Mouse (Mus musculus) neural tube, embryonic 11.5 days (tissue): ENCODE results near the gene Cers6. TPM values are rescaled to one million over a fixed set of nuclear protein-coding genes. Genes with fewer than 3 reads are reported as not detected.

Experiments used
- ATAC-seq: fragments of 200-750 bp; cut with Nextera tagmentation; 2 replicates; pipeline ENCODE4 v1.8.0; 2017; ENCODE audit warnings: moderate number of reproducible peaks, mild to moderate bottlenecking, moderate TSS enrichment, moderate library complexity; ENCODE audit not compliant: insufficient read depth, low FRiP score, low TSS enrichment
- DNase-seq: peaks from one replicate; pipeline ENCODE4 v3.0.0-alpha.2; 2015; ENCODE audit warnings: low spot score
- H3K27ac ChIP-seq: fragments of 300-500 bp; sonication (generic); 2 replicates; pipeline ENCODE4 v1.5.1; 2014; ENCODE audit warnings: low read depth, mild to moderate bottlenecking, low read length
- H3K27me3 ChIP-seq: fragments of 300-500 bp; sonication (generic); 2 replicates; pipeline ENCODE4 v1.6.1; 2014; ENCODE audit warnings: mild to moderate bottlenecking, low read length, mixed read lengths; ENCODE audit not compliant: control insufficient read depth, insufficient read depth
- H3K36me3 ChIP-seq: fragments of 300-500 bp; sonication (generic); 2 replicates; pipeline ENCODE4 v1.6.1; 2014; ENCODE audit warnings: mild to moderate bottlenecking, low read length, moderate library complexity, mixed read lengths; ENCODE audit not compliant: control insufficient read depth, insufficient read depth
- H3K4me1 ChIP-seq: fragments of 300-500 bp; sonication (generic); 2 replicates; pipeline ENCODE4 v1.6.1; 2014; ENCODE audit warnings: low read length, mixed read lengths; ENCODE audit not compliant: control insufficient read depth, insufficient read depth
- H3K4me2 ChIP-seq: fragments of 300-500 bp; sonication (generic); 2 replicates; pipeline ENCODE4 v1.6.1; 2014; ENCODE audit warnings: low read depth, mild to moderate bottlenecking, moderate library complexity
- H3K4me3 ChIP-seq: fragments of 300-500 bp; sonication (generic); 2 replicates; pipeline ENCODE4 v1.5.1; 2014; ENCODE audit warnings: low read depth, low read length
- H3K9ac ChIP-seq: fragments of 300-500 bp; sonication (generic); 2 replicates; pipeline ENCODE4 v1.6.1; 2014; ENCODE audit warnings: mild to moderate bottlenecking, low read length
- H3K9me3 ChIP-seq: fragments of 300-500 bp; sonication (generic); 2 replicates; pipeline ENCODE4 v1.6.1; 2016; ENCODE audit warnings: low read length; ENCODE audit not compliant: control insufficient read depth
- WGBS: fragments of 180-500 bp; shearing (Covaris S2); extraction: QIAGEN DNeasy Blood & Tissue Kit; methylation state at CpG from one replicate; pipeline ENCODE4 v1.1.7; 2014; 5-methylcytosine and 5-hydroxymethylcytosine counted together
- polyA plus RNA-seq: library from polyadenylated mRNA; unstranded; fragments of >200 nt; fragmentation: Nextera tagmentation; extraction: Ambion mirVana; gene quantifications from 2 replicates; pipeline ENCODE4 v1.2.1, GENCODE M21; 2014

The Cers6 gene
- polyA plus RNA-seq = 59.5 and 64.9 TPM in 2 replicates

- WGBS = under 1% methylated on average over 49 of the region's 53 CpGs
- peak; percentile 98 for ATAC-seq
- no peaks in the 10 kb centered on the region for H3K36me3 ChIP-seq
These were observed at the start of gene Cers6 for GRCm38 (mm10) chr2:68860904-68861685. Gene Cers6, plus strand, starts transcription at chr2:68861441.

GRCm38 (mm10) chr2:68814409-68814808 lies 46.8 kb upstream of the Cers6 start:
- no peak overlapping the region for H3K27ac ChIP-seq
- no peak for ATAC-seq
- H3K36me3 ChIP-seq = no peaks in the 10 kb centered on the region
- H3K4me2 ChIP-seq = no peak overlapping the region
- H3K9me3 ChIP-seq = no peaks in the 10 kb centered on the region
- 30% methylated on average over 2 of the region's 2 CpGs for WGBS
- no peaks in the 10 kb centered on the region for H3K4me1 ChIP-seq
- no peak overlapping the region for H3K9ac ChIP-seq
- no peak for DNase-seq
- H3K4me3 ChIP-seq = no peak overlapping the region
- no peaks in the 10 kb centered on the region for H3K27me3 ChIP-seq

More at GRCm38 (mm10) chr2:68860904-68861685, at the start of gene Cers6:
- Histone ChIP-seq H3K9ac (peak within 1 kb of the TSS; percentile 93), H3K4me2 (peak within 1 kb of the TSS; percentile 87), H3K27ac (peak within 1 kb of the TSS; percentile 75), H3K27me3 (no peaks in the 10 kb centered on the region), H3K4me3 (peak within 1 kb of the TSS; percentile 84), H3K9me3 (no peaks in the 10 kb centered on the region), H3K4me1 (0 out of 2 replicates have a peak, but pooled peaks cover 5% of the 10 kb centered on the region)
- peak; percentile 96 for DNase-seq

GRCm38 (mm10) chr2:68819040-68819439 lies 42.2 kb upstream of the Cers6 start:
- Histone ChIP-seq H3K9me3 (no peaks in the 10 kb centered on the region), H3K4me2 (no peak overlapping the region), H3K27ac (no peak overlapping the region), H3K4me3 (no peak overlapping the region), H3K4me1 (no peaks in the 10 kb centered on the region), H3K36me3 (no peaks in the 10 kb centered on the region), H3K9ac (no peak overlapping the region), H3K27me3 (no peaks in the 10 kb centered on the region)
- ATAC-seq (no peak), DNase-seq (no peak)
- WGBS = 84% methylated on average over 4 of the region's 4 CpGs

- ATAC-seq = no peak
- Histone ChIP-seq H3K27me3 (no peaks in the 10 kb centered on the region), H3K9me3 (no peaks in the 10 kb centered on the region), H3K27ac (no peak overlapping the region), H3K9ac (no peak overlapping the region), H3K4me3 (no peak overlapping the region), H3K4me2 (no peak overlapping the region), H3K4me1 (no peaks in the 10 kb centered on the region), H3K36me3 (no peaks in the 10 kb centered on the region)
- WGBS = 68% methylated on average over 4 of the region's 4 CpGs
- DNase-seq = no peak
These were observed 38.9 kb upstream of the Cers6 start for GRCm38 (mm10) chr2:68822152-68822887.

- no peak overlapping the region for H3K27ac ChIP-seq
- DNase-seq (no peak), ATAC-seq (no peak)
- no peaks in the 10 kb centered on the region for H3K36me3 ChIP-seq
- 76% methylated on average over 7 of the region's 7 CpGs for WGBS
- no peak overlapping the region for H3K4me2 ChIP-seq
- H3K4me1 ChIP-seq = no peaks in the 10 kb centered on the region
- H3K9me3 ChIP-seq = no peaks in the 10 kb centered on the region
- no peak overlapping the region for H3K4me3 ChIP-seq
- H3K27me3 ChIP-seq = no peaks in the 10 kb centered on the region
- no peak overlapping the region for H3K9ac ChIP-seq
These were observed 35.8 kb upstream of the Cers6 start for GRCm38 (mm10) chr2:68825326-68826020.

- Histone ChIP-seq H3K36me3 (no peaks in the 10 kb centered on the region), H3K4me2 (no peak overlapping the region), H3K27ac (no peak overlapping the region), H3K4me1 (no peaks in the 10 kb centered on the region), H3K4me3 (no peak overlapping the region), H3K9me3 (no peaks in the 10 kb centered on the region), H3K9ac (no peak overlapping the region), H3K27me3 (no peaks in the 10 kb centered on the region)
- DNase-seq (no peak), ATAC-seq (no peak)
- WGBS = 90% methylated on average over 5 of the region's 5 CpGs
These were observed 17.9 kb upstream of the Cers6 start for GRCm38 (mm10) chr2:68843330-68843729.

GRCm38 (mm10) chr2:68844530-68844929 lies 16.7 kb upstream of the Cers6 start:
- no peaks in the 10 kb centered on the region for H3K27me3 ChIP-seq
- 96% methylated on average over 2 of the region's 2 CpGs for WGBS
- no peak for ATAC-seq

GRCm38 (mm10) chr2:68845002-68845740 lies 16.1 kb upstream of the Cers6 start:
- no peaks in the 10 kb centered on the region for H3K27me3 ChIP-seq
- 86% methylated on average over 13 of the region's 13 CpGs for WGBS

More at GRCm38 (mm10) chr2:68844530-68844929, 16.7 kb upstream of the Cers6 start:
- Histone ChIP-seq H3K4me3 (no peak overlapping the region), H3K4me1 (no peaks in the 10 kb centered on the region), H3K36me3 (no peaks in the 10 kb centered on the region), H3K9ac (no peak overlapping the region), H3K27ac (no peak overlapping the region), H3K4me2 (no peak overlapping the region), H3K9me3 (no peaks in the 10 kb centered on the region)
- DNase-seq = no peak

More at GRCm38 (mm10) chr2:68845002-68845740, 16.1 kb upstream of the Cers6 start:
- Histone ChIP-seq H3K4me2 (no peak overlapping the region), H3K9ac (no peak overlapping the region), H3K4me3 (no peak overlapping the region), H3K36me3 (no peaks in the 10 kb centered on the region), H3K9me3 (no peaks in the 10 kb centered on the region), H3K27ac (no peak overlapping the region), H3K4me1 (no peaks in the 10 kb centered on the region)
- DNase-seq (no peak), ATAC-seq (no peak)
